Mouse (Mus musculus) adrenal gland, postnatal 36 days (tissue): ENCODE measurements around the gene Ywhag. TPM values are rescaled to one million over a fixed set of nuclear protein-coding genes. Genes with fewer than 3 reads are reported as not detected.

Source experiments
- DNase-seq, 2 experiments: peaks; one replicate each; pipeline ENCODE4 v3.0.0; 2021; ENCODE audit warnings: mixed read lengths in 1 of 2
- total RNA-seq, 2 experiments: library from RNA; stranded (reverse); gene quantifications; 2 replicates each; pipeline ENCODE4 v1.2.3; 2021

Ywhag gene
- total RNA-seq, 2 experiments from 2014 or later: 499 to 690 TPM

DNA sequence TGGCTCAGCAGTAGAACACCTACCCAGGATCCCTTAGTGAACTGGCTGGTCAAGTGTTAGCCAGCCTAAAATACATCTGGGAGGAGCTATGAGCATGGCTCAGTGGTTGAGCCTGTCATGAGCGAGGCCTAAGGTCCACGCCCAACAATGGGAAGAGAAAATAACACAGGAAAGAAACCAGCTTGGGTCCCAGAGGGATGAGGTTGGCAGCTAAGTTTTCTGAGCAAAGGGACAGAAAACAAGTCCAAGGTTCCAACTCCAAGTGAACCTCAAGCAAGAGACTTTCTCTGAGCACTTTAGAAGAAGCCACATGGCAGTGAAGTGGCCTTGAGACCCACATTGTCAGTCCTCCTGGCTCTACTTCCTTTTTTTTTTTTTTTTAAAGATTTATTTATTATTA, 17.2 kb upstream of the Ywhag start:
- peak in 1 of 2 experiments; percentile 43 for DNase-seq

DNA sequence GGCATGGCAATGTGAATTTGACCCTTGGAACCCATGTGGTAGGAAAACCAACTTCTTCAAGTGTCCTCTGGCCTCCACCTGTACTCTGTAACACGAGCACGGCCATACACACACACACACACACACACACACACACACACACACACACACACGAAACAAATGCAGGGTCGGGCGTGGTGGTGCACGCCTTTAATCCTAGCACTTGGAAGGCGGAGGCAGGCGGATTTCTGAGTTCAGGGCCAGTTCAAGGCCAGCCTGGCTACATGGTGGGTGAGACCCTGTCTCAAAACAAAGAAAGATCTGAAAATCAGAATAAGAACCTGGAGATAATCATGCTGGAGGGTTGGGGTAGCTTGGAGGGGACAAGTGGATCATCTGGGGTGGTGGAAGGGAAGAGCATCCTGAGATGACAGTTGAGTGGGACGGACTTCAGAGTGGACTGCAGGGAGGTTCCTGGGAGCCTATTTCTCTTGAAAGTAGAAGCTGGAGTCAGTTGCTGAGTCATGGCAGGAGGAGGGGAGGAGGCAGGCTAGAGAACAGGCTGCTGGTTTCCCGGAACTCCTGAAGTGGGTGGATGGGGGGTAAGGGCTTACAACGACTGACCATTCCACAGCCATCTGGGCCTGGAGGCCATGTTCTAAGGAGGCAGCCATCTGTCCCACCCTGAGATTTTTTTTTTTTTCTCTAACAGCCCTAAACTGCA, 16.4 kb upstream of the Ywhag start:
- peak; percentile 56 to 74 for DNase-seq

DNA sequence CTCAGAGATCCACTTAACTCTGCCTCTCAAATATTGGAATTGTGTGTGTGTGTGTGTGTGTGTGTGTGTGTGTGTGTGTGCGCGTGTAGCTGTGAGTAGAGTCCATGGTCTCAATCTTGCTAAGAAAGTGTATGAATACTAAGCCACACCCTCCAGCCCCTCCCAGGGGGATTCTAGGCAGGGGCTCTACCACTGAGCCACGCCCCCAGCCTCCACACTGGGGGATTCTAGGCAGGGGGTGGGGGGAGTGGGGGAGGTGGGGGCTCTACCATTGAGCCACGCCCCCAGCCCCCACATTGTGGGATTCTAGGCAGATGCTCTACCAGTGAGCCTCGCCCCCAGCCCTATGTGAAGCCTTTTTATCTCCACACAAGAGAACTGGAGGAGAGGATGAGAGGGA, 12.2 kb upstream of the Ywhag start:
- DNase-seq: no peak

DNA sequence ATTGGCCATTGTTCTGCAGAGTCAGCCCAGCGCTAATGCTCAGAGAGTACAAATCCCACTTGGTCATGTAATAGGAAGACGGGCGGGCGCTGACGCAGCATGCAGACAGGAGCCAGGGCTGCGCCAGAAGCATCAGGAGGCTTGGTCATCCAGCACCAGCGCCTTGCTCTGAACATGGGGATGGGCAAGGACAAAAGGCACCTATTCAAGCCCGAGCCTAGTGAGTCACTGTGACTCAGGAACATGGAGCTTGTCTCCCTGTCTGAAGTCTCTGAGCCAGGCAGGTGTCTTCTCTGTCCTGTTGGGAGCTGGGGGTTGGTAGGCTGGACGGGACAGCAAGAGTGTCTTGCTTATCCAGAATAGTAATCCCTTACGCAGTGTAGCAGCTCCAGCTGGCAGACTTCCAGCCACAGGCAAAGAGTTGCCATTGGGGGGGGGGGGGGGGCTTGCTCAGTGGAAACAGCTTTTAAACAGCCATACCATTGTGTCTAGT, 11.5 kb upstream of the Ywhag start:
- DNase-seq: peak; percentile 62 to 67

DNA sequence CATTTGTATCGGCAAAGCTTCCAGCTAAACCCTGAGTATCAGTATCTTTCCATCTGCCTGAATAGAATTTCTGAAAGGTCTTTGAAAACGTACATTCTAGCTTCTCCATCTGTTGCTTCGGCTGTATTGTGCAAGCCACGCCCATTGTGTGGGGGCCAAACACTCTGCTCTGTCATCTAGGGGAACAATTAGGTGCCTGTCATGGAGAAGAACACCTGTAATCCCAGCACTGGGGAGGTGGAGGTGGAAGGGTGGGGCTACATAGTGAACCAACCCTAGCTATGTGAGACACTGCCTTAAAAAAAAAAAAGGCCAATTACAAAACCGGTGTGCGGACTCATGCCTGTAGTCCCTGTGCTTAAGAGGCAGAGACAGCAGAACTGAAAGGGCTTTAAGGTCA, 8.3 kb upstream of the Ywhag start:
- no peak for DNase-seq

DNA sequence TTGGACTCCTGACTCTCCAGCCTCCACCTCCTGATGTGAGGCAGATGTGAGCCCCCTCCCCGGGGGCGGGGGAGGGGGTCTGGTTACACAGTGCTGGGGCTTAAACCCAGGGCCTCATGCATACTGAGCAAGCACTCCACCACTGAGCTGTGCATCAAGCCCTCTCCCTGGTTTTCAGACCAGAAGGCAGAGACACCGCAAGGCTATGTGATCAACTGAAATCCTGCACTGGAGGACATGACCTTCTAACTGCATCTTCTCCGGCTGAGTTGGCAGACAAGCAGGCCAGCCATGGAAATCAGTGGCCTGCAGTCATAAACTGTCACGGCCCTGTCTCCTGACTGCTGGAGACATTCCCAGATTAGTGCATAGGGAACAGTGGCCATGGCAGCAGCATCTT, 6.2 kb upstream of the Ywhag start:
- DNase-seq: peak; percentile 53 to 71

DNA sequence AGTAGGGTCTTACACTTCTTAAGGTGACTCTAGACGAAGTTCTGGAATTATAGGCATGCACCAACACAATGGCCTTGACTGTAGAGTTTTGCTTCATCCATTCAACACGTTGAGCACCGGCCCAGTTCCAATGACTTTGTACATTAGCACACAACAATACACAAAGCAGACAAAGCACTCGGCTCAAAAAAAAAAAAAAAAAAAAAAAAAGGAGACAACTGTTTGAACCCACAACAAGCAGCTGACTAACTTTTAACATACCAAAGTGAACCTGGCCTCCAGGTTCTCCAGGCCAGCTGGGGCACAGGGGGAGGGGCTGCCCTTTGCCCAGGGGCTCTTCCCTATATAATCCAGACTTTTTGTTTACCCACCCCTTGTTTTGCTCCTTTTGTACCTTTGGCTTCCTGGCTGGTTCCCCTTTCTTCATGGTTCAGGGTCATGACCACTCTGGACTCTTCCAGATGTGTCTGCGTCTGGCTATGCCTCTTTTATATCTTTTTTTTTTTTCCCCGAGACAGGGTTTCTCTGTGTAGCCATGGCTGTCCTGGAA, 1.3 kb upstream of the Ywhag start:
- DNase-seq: no peak

GRCm38 (mm10) chr5:135935176-135935523, 734 bp upstream of the Ywhag start:
- no peak for DNase-seq

GRCm38 (mm10) chr5:135933900-135934441, 445 bp downstream of the Ywhag start:
- peak; percentile 66 to 82 for DNase-seq

DNA sequence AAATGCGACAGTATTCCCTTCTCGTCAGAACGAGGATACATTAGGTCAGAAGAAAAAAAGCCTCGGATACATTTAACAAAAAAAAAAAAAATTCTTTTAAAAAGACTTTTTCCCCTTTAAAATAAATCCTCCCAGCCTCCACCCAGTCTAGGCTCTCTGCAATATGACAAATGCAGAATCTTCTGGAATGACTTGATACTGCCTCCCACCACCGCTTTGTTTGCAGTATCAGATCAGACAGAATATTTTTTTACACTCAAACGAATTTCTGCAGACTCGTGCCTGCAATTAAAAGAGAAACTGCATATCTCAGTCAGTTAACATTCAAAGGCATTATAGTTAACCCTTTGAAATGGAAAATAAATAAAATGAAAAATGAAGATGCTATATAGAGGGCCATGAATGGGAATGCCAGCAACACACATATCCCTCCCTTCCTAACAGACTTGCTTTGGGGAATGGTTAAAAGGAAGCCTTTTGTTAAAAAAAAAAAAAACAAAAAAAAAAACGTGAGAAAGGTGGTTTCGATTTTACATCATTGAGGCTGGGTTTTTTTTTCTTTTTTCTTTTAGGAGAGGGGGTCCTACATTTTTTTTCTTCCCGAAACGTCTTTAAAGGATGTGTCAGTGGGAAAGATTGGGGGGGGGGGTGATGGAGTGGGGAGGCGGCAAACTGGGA, 1.1 kb downstream of the Ywhag start:
- DNase-seq: no peak

GRCm38 (mm10) chr5:135932359-135932758, 2.1 kb downstream of the Ywhag start:
- DNase-seq: peak in 1 of 2 experiments; percentile 52

DNA sequence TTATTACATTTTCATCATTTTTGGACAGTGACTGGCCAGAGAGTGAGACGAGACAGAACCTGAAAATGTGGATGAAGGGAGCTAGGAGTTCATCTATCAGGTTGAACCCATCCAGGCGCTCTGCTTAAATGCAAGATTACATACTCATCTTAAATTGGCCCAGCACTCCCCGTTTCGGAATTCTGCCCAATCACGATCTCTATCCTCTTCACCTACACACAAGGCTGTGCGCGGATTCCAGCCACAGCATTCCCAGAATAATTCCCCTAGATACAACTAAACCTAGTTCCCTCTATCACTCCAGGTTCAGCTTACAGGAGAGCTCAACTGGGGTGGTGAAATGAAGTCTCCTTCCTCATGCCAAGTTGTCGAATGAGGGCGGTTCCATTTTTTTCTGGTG, 2.9 kb downstream of the Ywhag start:
- no peak for DNase-seq

- peak in 1 of 2 experiments; percentile 28 for DNase-seq
These were observed 4.6 kb downstream of the Ywhag start for GRCm38 (mm10) chr5:135929685-135930424.

- DNase-seq: no peak
These were observed 10.5 kb downstream of the Ywhag start for GRCm38 (mm10) chr5:135923901-135924300.

DNA sequence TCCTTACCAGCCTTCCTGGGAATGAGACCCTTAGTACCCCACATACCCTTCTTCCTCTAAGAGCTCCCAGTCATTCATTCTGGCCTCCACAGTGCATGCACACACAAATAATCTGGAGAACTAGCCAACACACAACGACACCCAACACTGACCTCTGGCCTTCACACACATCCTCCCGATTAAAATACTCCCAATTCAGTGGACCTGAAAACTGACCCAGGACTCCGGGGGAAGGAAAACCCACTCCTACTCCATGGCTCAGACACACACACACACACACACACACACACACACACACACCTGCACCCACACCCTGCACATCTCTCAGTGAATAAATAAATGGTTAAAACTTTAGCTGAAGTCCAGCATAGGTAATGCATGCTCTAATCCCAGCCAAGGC, 14.5 kb downstream of the Ywhag start:
- DNase-seq: no peak

- no peak for DNase-seq
These were observed 15.8 kb downstream of the Ywhag start for GRCm38 (mm10) chr5:135918593-135918992.

GRCm38 (mm10) chr5:135918059-135918437, 16.4 kb downstream of the Ywhag start:
- DNase-seq: no peak

DNA sequence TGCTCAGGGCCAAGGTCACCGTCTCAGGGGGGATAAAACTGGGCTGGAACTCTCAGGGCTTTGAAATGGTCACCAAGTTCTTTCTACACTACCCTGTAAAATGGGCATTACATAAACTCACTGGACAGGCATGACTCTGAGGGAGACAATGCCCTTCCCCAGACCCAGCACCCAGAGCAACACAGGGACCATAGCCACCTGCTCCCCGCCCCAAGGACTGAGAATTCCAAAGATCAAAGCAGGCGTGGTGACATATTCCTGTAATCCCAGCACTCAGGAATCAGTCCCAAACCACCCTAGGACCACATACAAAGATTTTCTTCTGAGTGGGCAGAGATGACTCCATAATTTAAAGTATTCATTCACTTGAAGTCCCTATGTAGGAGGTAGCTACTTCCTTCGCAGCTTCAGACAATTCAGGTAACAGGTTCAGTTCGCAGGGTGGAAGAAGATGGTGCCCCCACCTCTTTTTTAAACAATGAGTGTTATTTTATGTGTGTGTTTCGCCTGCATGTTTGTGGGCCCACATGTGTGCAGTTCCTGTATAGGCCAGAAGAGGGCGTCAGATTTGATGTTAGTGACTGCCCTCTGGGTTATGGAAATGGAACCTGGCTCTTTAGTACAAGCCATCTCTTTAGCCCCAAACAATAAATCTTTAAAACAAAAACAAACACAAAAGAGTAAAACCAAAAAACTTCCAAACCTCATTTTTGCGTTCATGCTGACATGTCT, 16.9 kb downstream of the Ywhag start:
- DNase-seq: no peak

GRCm38 (mm10) chr5:135916601-135917000, 17.8 kb downstream of the Ywhag start:
- DNase-seq: peak; percentile 54 to 65

- no peak for DNase-seq
These were observed 18.3 kb downstream of the Ywhag start for GRCm38 (mm10) chr5:135916051-135916565.

GRCm38 (mm10) chr5:135914156-135914555, 20.3 kb downstream of the Ywhag start:
- peak; percentile 63 to 70 for DNase-seq

DNA sequence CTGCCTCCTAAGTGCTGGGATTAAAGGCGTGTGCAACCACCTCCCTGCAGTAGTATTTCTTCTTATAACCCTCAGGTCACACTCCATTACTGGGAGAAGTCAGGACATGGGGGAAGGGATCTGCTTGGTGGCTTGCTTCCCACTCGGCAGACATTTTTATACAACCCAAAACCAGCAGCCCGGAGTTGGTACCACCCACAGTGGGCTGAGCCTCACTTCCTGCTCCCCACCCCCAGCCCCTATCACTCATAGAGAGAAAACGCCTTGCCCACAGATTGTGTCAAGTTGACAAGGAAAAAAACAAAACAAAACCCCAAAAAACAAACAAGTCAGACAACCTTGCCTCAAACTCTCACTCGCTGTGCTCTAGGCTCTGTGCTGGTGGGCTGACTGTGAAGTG, 21.2 kb downstream of the Ywhag start:
- DNase-seq: no peak
